Mouse (Mus musculus) T-helper 2 cell (primary cell): Measurements from ENCODE around the gene Lrrc28.

ENCODE experiments used
- in situ Hi-C: fragments of 300-600 bp; cut with MboI, MseI; formaldehyde crosslinking; loops from one replicate; pipeline ENCODE4 v1.15.1; 2025; ENCODE audit warnings: high pct_unique_total_duplicates

Gene Lrrc28

DNA sequence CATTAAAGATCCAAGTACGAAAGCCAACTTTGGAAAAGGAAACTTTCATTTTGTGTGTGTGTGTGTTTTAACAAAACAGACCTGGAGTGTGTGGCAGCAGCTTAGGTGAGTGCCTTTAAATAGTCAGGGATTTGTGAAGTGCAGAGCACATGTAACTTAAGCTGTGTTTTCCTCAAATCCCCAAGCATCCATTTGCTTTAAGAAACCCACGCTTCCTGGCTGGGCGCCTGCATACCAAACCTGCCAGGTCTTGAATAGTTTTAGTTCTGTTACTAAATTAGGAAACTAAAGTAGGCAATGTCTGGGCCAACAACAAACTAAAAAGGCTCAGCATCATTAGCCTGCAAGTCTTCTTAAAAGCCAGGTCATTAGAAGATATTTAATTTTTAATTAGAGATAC lies 47.0 kb downstream of the Lrrc28 start:
- in situ Hi-C loops, result no loop called here

DNA sequence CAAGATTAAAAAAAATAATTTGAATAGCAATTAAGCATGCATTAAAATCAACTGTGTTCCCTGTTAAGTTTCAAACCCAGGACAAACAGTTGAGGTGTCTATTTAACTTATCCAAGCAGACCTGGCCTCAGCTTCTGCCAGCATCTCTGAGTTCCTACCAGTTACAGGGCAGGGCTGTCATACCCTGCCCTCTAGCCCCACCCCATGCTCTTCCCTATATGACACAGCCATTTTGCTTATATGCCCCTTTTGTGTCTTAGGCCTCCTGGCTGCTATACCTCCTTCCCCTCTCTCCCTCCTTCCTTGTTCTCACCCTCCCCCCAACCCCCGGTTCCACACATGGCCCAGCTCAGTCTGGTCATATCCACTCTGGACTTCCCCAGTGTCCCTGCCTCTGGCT lies 48.1 kb downstream of the Lrrc28 start:
- in situ Hi-C loops, result no loop called here

DNA sequence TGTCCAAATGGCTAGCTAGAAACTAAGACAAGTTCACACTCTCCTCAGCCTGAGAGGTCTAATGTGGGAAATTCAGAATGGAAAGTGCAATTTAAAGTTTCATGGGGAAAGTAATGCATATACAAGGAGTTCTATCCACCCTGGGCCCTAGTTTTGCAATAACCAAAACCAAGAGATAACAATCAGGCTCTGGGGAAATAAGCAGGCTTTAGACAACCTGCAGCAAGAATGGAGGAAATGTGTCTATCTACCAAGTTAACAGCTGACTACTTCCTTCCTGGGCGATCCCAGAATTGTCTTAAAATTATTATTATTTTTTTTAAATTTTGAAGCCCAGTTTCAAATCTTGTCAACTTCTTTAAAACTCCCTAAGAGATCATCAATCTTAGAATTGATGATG lies 48.7 kb downstream of the Lrrc28 start:
- in situ Hi-C loops, result no loop called here

DNA sequence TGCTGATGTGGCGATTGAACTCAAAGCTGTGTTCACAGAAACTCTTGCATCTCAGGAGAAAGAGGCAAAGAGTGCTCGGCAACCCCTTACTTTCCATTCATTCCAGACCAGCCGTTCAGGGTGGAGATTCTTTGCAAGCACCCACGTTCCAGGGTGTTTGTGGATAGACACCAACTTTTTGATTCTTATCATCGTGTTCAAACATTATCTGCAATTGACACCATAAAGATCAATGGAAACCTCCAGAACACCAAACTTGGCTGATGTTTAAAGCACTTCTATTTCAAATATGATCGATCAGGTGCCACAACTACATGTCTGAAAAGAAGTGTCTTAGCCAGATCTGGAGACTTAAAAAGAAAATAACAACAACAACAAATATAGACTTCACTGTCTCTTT lies 51.2 kb downstream of the Lrrc28 start:
- in situ Hi-C loops, result no loop called here

DNA sequence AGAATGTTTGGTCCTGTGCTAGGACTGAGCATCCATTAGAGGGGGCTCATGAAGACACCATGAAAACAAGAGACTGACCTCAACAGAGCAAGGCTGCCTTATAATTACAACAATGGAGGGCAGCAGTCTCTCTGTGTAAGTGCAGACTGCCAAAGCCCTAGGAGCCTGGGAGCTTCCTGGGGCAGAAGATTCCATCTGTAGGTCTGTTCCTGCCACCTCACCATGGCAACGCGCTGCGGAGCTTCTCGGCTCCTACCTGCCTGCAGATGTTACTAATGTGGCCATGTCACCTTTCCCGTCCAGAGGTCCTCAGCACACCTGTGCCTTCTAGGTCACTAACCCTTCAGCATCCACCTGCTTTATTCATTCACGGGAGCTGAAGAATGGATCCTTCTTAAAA lies 52.4 kb downstream of the Lrrc28 start:
- in situ Hi-C loops, result no loop called here

DNA sequence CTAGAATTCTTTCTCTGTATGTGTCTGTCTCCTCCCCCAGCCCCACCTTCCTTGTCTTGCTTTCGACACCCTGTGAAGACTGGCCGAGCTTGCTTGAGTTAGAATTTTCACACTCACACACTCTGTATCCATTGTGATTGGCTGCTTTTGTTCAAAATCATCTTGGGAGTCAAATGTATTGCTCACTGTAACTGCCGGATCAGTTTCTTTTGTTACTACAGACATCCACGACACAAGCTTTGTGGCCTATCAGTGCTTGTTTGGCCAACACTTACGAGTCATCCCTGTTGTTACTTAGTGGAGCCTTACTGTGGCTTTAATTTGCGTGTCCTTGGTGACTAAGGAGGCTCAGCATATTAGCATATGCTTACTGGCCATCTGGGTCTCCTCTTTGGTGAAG lies 56.3 kb downstream of the Lrrc28 start:
- in situ Hi-C loops, result no loop called here

DNA sequence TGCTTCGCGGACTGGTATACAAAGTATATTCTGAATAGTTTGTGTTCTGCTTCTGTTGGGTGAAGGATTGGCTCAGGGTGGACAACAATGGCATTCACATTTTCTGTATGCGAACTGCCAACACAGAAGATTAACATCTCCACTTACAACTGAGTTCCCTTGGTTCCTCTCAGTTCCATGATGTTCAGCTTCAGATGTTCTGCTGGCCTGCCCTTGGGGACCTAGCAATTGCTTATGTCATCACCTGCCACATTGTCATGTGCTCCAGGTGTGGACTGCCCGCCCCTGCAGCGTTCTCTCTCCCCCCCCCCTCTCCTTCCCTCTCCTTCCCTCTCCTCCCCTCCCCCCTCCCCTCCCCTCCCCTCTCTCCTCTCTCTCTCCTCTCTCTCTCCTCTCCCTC lies 58.6 kb downstream of the Lrrc28 start:
- in situ Hi-C loops, result no loop called here

DNA sequence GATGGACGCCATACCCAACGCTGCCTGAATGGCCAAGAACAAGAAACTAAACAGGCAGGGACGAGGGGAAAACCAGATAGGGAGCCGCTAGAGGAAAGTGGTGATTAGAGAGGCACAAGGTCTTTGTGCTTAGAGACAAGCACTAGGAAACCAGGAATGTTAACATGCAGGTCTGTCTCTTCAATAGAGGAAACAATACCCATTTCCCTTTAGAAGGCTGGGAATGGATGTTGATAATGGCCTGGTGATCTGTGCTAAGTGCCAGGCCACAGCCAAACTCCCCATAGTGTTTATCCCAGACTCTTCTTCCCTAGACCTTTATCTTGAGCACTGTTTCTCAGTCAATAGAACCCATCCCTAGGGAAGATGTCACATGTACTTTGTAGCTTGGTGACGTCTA lies 61.2 kb downstream of the Lrrc28 start:
- in situ Hi-C loops, result no loop called here

DNA sequence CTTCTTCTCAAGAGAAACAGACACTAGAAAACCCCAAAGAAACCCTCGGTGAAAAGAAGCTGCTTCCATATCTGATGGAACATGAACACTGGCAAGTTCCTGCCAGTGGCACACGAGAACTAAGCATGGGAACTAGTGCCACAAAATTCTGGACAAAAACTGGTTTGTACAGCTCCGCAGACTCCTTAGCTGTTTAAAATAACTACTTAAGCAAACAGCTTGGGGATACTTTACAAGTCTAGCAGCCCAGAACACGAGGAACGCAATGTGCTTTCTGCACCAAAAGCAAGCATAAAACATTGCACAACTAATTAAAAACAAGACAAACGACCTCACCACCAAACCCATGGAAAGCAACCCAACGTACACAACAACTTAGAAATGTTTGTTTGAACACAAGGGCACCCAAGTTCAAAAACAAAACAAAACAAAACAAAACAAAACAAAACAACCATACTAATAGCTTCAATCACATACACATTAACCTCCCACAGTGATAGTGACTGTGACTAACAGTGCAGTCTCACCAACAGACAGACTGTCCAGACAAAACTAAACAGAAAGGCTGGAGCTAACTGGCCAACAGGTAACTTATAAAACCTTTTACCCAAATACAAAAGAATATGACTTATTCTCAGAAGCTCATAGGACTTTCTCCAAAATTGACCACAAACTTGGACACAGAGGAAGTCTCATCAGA lies 66.1 kb downstream of the Lrrc28 start:
- in situ Hi-C loops, result no loop called here

DNA sequence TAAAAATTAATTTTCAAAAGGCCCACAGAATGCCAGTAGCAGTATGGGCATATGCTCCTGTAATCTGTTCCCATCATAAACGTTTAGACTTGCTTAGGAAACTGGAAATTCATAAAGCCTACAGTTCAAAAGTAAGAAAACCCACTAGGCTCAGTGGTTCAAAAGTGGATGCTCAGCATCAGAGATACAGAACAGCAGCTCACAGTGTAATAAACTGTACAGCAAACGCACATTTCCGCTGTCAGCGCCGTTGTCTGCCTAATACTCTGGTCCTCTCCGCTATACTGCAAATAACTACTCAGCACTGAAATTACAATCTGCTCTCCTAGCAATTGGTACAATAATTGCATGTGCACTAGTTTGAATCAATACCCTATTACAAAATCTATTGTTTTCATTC lies 67.0 kb downstream of the Lrrc28 start:
- in situ Hi-C loops, result no loop called here

DNA sequence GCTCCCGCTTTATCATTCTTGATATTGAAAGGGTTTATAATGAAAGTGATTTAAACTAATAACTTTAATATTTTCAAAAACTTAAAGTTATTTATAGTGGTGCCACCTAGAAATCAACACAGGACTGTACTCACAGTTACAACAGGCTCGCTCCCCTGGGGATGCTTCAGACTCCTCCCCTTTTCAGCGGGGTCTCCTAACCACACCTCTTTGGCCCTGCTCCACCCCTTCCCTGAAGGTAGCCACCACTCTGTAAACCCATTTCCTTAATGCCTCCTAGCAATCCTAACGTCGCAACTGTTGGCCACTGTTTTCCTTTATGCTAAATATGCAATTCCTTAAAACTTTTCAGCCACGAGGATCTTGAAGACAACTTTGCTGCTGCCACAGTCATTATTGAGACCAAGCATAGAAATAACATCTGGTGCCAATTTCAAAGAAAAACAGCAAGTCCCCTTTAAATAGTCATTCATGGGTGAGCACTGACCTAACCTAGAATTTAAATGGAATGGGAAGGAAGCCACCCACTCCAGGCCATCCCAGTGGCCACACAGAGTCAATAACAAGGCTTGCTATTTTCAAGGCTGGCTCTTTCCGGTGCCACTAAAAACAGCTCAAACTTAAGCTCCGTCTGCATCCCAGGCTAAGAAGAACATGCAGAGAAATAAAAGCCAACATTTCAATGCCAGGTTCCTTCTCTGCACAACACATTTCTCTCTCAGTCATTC lies 78.4 kb downstream of the Lrrc28 start:
- in situ Hi-C loops, result no loop called here

DNA sequence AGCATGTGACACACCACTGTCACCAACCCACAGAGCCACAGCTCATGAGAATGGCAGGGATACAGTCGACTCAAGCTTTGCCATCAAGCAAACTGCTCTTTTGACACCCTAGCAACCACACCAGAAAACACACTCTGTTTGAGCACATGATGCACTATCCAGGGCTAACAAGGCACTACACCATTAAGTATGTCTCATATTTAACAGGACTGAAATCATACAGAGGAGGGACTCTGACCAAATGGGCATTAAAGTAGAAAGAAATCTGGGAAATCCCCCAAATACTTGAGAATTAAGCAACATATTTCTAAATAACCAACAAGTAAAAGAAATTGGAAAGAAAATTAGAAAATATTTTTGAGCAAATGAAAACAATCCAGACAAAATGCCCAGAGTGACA lies 79.9 kb downstream of the Lrrc28 start:
- in situ Hi-C loops, result no loop called here

DNA sequence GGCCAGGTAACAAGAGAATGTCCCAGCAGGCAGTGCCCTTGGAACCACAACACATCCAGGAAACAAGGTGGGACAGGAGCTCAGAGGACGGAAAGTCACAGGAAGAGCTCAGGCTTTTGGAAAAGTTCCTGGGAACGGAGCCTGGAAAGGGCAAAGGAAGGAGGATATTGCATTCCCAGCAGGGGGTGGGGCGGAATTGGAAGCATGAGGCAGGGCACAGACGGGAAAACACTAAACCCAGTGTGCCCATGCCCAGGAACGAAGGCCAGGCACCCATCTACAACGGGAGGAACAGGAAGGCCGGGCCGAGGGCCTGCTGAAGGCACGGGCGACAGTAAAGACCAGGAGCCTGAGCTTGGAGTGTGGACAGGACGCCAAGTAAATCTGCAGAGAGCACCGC lies 82.9 kb downstream of the Lrrc28 start:
- in situ Hi-C loops, result no loop called here

DNA sequence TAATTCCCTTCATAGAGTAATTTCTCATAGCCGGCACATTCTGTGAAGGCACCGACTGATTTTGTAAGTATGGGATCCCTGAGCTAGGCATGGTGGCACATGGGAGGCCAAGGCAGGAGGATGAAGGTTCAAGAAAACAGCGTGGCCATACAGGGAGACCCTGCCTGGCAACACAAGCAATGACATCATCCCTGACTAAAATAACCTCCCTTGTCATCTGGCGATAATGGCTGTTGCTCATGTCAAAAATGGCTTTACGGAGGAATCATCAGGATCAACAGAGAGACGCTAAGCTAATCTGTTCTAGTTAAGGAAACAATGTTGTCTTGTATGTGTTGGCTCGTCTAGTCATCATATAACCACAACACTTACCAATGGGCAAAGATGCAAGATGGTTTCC lies 85.6 kb downstream of the Lrrc28 start:
- in situ Hi-C loops, result no loop called here

DNA sequence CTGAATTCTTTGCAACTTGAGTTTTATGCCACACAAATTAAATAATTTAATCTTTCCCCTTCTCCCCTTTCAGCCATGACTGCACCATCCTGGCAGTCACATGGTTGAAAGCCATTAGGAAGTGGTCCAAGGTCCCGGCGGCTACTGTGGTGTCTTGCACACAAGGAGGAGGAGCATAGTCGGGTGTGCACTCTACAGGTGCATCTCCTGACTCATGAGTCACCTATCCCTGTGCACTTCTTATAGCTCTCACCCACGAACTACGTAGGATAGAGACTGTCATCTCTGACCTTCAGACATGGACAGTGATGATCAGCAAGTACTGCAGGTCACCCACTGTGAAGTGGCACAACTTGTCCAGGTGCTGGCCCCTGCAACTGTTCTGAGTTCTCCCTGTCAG lies 86.8 kb downstream of the Lrrc28 start:
- in situ Hi-C loops, result no loop called here

DNA sequence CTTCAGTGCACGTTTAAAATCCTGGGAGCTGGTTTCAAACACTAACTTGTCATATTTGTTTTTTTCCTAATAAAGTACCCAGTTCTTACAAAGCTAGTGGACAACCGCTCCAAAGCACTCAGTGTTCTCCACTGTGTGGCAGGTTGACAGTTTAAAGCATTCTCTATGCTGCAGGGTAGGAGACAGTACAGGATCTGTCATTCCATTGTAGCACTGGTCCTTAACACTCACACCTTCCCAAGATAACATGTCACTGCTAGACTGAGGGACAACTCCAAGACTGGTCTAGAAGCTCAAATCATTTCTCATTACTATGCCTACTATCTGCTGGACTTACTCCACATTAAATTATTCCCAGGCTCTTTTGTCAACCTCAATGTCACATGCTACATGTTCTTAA lies 90.2 kb downstream of the Lrrc28 start:
- in situ Hi-C loops, result no loop called here

DNA sequence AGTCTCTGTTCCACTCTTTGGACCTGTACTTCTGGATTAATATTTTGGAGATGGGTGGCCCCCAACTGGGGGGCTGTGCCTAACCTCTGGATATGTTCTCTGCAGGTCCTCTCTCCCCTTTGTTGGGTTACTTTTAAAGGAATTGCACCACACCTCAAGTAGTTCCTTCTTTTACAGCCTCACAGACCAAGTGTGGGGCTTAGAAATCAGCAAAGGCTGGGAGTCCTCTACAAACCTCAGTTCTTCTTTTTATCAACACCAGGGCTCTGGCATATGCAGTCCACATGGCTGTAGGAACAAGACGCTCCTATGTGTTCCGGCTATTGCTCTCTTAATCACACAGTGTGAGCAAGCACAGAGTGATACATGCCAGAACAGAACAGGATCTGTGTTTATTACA lies 93.8 kb downstream of the Lrrc28 start:
- in situ Hi-C loops, result no loop called here

DNA sequence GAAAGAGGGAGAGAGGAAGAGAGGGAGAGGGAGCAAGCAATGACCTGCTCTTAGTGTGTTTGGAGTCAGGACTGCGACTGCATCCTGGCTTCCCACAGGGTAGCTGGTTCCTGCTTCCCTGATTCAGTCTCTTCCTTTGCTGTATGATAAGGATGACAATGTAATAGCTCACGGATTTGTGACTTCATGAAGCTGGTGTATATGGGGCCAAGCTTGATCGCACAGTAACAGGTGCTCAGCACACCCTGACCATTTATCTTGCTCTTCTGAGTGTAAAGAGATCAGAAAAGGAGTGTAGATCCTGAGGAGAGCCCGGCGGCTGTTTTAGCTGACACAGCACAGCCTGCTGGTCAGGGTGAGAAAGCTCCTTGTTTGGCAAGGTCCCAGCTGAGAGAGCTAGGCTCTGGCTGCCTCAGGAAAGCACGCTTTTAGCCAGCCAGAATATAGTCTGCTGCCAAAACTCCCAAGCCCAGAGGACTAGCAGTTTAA lies 96.0 kb downstream of the Lrrc28 start:
- in situ Hi-C loops, result no loop called here

DNA sequence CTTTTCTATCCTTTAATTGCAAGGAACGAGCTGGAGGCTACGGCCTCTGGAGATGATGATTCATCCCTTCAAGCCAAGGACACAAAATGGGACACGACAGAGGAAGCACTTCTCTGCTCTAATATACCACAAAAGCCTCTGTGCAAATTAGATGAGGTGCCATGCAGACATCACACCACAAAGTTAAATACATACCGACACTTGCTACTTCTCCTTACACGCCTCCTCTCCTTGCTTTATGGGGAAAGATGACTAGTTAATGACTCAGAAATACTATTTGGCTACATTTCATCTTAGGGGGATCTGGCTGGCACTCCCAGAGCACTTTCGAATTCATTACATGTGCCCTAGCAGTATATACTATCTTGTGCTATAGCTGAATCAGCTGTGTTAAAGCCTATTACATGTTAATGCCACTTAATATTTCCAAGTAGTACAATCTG lies 96.4 kb downstream of the Lrrc28 start:
- in situ Hi-C loops, result no loop called here

DNA sequence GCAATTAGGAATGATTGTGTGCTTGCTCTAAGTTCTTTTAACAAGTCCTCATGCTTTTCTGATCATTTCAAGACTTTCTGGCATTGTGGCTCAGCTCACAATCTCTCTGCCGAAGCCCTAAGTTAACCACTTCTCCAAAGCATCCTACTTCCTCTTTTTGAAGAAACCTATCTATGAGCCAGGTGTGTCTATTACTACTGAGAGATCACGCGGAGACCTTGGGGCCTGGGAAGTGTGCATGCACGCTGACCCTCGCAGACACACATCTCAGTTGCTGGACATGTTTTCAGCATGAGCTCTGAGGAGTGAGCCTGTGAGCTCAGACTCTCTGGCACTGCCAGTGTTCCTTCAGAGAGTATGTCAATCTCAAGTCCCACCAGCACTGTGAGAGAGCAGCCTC lies 98.8 kb downstream of the Lrrc28 start:
- in situ Hi-C loops, result no loop called here

DNA sequence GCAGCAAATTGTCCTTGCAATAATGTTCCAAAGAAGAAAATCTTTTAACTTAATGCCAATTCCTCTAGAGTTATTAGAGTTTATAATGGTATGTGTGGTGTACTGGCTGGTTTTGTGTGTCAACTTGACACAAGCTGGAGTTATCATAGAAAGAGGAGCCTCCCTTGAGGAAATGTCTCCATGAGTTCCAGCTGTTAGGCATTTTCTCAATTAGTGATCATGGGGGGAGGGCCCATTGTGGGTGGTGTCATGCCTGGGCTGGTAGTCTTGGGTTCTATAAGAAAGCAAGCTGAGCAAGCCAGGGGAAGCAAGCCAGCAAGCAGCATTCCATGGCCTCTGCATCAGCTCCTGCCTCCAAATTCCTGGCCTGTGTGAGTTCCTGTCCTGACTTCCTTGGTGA lies 100.5 kb downstream of the Lrrc28 start:
- in situ Hi-C loops, result no loop called here

DNA sequence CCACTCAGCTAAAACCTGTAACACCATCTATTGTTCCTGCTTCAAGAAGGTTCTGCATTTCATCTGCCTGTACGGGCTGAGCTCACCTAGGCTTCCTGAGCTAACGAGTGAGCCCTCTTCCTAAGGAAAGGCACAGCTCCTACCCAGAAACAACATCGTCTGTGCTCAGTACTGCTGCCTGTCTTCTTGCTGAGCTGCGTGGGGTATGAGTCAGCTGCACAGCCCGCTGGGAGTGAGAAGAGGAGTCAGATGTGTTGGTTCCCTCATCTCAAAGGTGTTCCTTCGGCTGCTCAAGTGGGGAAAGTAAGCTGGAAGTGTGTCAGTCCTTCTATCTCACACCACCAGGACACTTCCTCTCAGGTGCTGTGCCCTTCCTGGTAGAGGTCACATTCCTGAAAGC lies 101.4 kb downstream of the Lrrc28 start:
- in situ Hi-C loops, result no loop called here

DNA sequence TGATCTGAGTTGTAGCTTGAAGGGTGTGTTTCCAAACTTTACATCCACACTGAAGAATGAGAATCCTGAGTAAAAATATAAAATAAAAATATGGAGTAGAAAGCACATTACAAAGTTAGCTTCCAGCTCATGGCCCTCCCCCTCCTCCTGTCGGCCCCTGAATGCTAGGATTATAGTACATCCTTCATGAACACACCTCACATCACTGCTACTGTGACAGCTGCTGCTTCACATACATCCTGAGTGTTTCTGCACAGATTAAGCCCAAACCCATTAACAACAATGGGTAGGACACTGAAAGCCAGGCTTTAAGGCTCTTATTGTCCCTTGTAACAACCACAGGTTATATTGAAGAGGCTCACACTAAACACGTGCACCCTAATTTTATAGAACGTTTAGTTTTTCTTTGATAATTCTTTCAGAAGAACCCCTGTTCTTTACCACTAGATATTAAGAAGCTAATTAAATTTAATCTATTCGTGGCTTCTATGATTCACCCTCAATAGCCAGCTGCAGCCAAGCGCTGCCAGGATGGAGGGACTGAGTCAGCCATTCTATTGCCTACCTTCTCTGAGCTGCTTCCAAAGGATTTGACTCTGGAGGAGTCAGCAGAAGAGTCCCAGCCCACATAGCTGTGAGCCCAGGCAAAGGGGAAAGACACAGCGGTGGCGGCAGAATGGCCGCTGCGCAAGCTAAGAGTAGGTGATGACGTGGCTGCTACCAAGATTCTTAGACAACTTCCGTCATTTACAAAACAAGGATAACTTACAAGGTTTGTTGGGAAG lies 108.3 kb downstream of the Lrrc28 start:
- in situ Hi-C loops, result no loop called here
